Mouse (Mus musculus) testis, adult 2 months (tissue): ENCODE results near the gene Adamts9.

Experiments
- CTCF ChIP-seq: fragments of 200-500 bp; IDR thresholded peaks from 2 replicates; pipeline ENCODE4 v1.5.1; 2012; ENCODE audit warnings: low read depth, mild to moderate bottlenecking, inconsistent platforms, low read length, moderate library complexity; ENCODE audit not compliant: control insufficient read depth, insufficient read depth, insufficient replicate concordance
- POLR2A ChIP-seq: fragments of 200-500 bp; IDR thresholded peaks from 2 replicates; pipeline ENCODE4 v1.6.1; 2012; ENCODE audit warnings: low read depth, mild to moderate bottlenecking, inconsistent platforms, low read length, moderate library complexity; ENCODE audit not compliant: control insufficient read depth

- TF ChIP-seq CTCF = no peak
- no peak for TF ChIP-seq POLR2A
Observed at GRCm38 (mm10) chr6:92962966-92963365, 19.7 kb upstream of the Adamts9 start.
